Mouse (Mus musculus) forebrain, embryonic 15.5 days (tissue): Measurements from ENCODE around the gene Spata1. TPM values are rescaled to one million over a fixed set of nuclear protein-coding genes. Genes with fewer than 3 reads are reported as not detected.

Experiments
- ATAC-seq: fragments of 200-750 bp; cut with Nextera tagmentation; replicated peaks from 2 replicates; pipeline ENCODE4 v1.8.0; 2017; ENCODE audit warnings: mild to moderate bottlenecking, moderate TSS enrichment, moderate library complexity
- H3K27ac ChIP-seq: fragments of 300-500 bp; sonication (generic); replicated peaks from 2 replicates; pipeline ENCODE4 v1.5.1; 2015; ENCODE audit warnings: mild to moderate bottlenecking, inconsistent platforms
- H3K27me3 ChIP-seq: fragments of 300-500 bp; sonication (generic); 2 replicates; pipeline ENCODE4 v1.6.1; 2015; ENCODE audit warnings: inconsistent platforms
- H3K36me3 ChIP-seq: fragments of 300-500 bp; sonication (generic); 2 replicates; pipeline ENCODE4 v1.6.1; 2015; ENCODE audit warnings: mild to moderate bottlenecking, inconsistent platforms
- H3K4me1 ChIP-seq: fragments of 300-500 bp; sonication (generic); 2 replicates; pipeline ENCODE4 v1.6.1; 2015; ENCODE audit warnings: inconsistent platforms
- H3K4me2 ChIP-seq: fragments of 300-500 bp; sonication (generic); replicated peaks from 2 replicates; pipeline ENCODE4 v1.6.1; 2015; ENCODE audit warnings: mild to moderate bottlenecking, inconsistent platforms
- H3K4me3 ChIP-seq: fragments of 300-500 bp; sonication (generic); 2 replicates; pipeline ENCODE4 v1.5.1; 2015; ENCODE audit warnings: mild to moderate bottlenecking, inconsistent platforms
- H3K9ac ChIP-seq: fragments of 300-500 bp; sonication (generic); replicated peaks from 2 replicates; pipeline ENCODE4 v1.6.1; 2015; ENCODE audit warnings: mild to moderate bottlenecking, inconsistent platforms
- H3K9me3 ChIP-seq: fragments of 300-500 bp; sonication (generic); 2 replicates; pipeline ENCODE4 v1.6.1; 2016; ENCODE audit warnings: inconsistent platforms
- WGBS: fragments of 180-500 bp; shearing (Covaris S2); methylation state at CpG from one replicate; pipeline ENCODE4 v1.1.7; 2015; ENCODE audit warnings: mixed read lengths; 5-methylcytosine and 5-hydroxymethylcytosine counted together
- polyA plus RNA-seq: library from polyadenylated mRNA; unstranded; fragments of >200 nt; fragmentation: Nextera tagmentation; extraction: Ambion mirVana; gene quantifications from 2 replicates; pipeline ENCODE4 v1.2.1, GENCODE M21; 2015

Spata1 gene
- polyA plus RNA-seq, 1 experiment from 2014 or later, result 6.1 TPM

DNA sequence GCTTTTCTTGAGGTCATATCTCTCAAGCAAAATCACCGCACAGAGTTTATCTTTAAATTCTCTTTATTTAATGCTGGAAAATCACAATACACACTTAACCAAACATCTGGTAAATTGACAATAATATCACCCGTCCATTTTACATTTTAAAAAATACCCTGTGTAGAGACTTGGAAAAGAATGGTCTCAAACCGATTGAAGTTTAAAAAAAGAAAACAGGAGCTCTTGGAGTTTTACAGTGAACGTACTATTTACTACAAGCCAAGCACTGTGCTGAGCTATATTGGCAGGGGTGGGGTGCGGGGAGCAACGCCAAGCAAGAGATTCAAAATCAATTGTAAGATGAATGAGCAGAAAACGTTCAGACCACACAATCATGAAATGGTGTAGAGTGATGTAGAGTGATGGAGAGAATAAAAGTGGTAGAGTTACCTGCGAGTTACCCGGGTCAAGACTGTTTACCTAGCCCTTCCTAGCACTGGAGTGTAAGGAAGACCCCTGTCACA lies 49.8 kb downstream of the Spata1 start, which contains the start of gene Ctbs:
Gene Ctbs (plus strand): TSS at position 51 of the 506 bp plus-strand sequence.
- peak within 1 kb of the TSS; percentile 69 for H3K4me2 ChIP-seq
- H3K9me3 ChIP-seq, result no peaks in the 10 kb centered on the region
- no peaks in the 10 kb centered on the region for H3K27me3 ChIP-seq
- peak within 1 kb of the TSS; percentile 58 for H3K9ac ChIP-seq
- peaks cover 4% of the 10 kb centered on the region; the same call in 1 of the 2 replicates for H3K36me3 ChIP-seq
- ATAC-seq, result no peak; the same call in 1 of the 2 replicates
- WGBS, result 51% methylated on average over 9 of the region's 9 CpGs
- H3K4me1 ChIP-seq, result peaks cover 9% of the 10 kb centered on the region
- H3K27ac ChIP-seq, result peak within 1 kb of the TSS; percentile 63
- H3K4me3 ChIP-seq, result peak within 1 kb of the TSS; percentile 52

DNA sequence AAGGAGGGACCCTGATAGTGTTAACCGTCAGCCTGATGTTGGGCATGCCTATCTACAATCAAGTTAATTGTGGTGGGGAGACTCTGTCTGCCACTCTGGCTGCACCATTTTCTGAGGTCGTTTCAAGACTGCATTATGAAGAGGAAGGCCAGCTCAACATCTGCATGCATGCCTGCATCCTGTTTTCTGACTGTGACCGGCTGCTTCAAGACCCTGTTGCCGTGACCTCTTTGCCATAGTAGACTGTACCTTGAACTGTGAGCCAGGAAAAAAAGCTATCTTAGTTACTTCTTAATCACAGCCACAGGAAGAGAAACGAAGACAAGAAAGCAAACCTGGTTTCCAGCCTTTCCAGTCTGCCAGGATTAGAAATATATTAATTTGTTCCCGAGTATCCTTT lies 50.6 kb downstream of the Spata1 start:
- 80% methylated on average over 6 of the region's 6 CpGs for WGBS
- no peak overlapping the region for H3K27ac ChIP-seq
- no peak overlapping the region for H3K9ac ChIP-seq

DNA sequence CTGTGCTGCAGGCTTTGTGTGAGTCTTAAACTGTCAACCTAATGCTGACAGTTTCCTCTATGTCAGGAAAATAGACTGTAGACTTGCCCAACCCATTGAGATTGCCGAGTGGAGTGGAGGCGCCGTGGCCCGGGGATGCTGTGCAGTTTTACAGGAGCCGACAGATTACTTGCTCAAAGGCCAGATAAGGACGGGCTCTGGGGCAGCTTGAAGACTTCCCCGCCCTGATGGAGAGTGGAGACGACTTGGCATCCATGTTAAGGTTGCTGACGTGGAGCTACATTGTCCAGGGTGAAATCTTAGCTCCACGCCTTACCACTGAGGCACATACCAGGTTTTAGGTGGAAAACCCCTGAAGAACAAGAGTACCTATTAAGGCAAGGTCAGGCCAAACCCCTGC lies 51.2 kb downstream of the Spata1 start:
- no peak for ATAC-seq
- Histone ChIP-seq H3K4me1 (peaks cover 9% of the 10 kb centered on the region), H3K27ac (no peak overlapping the region), H3K36me3 (peaks cover 4% of the 10 kb centered on the region; the same call in 1 of the 2 replicates), H3K27me3 (no peaks in the 10 kb centered on the region), H3K4me3 (no peak overlapping the region), H3K9me3 (no peaks in the 10 kb centered on the region), H3K4me2 (no peak overlapping the region), H3K9ac (no peak overlapping the region)
- WGBS, result 92% methylated on average over 10 of the region's 10 CpGs

More for the DNA sequence above, 50.6 kb downstream of the Spata1 start:
- H3K36me3 ChIP-seq, result peaks cover 4% of the 10 kb centered on the region; the same call in 1 of the 2 replicates
- H3K4me1 ChIP-seq, result peaks cover 9% of the 10 kb centered on the region
- H3K4me2 ChIP-seq, result no peak overlapping the region
- H3K4me3 ChIP-seq, result no peak overlapping the region
- no peaks in the 10 kb centered on the region for H3K9me3 ChIP-seq
- ATAC-seq, result no peak
- H3K27me3 ChIP-seq, result no peaks in the 10 kb centered on the region

GRCm38 (mm10) chr3:146447598-146447997 lies 52.0 kb downstream of the Spata1 start:
- Histone ChIP-seq H3K27me3 (no peaks in the 10 kb centered on the region), H3K36me3 (peaks cover 4% of the 10 kb centered on the region; the same call in 1 of the 2 replicates), H3K4me2 (no peak overlapping the region), H3K4me3 (no peak overlapping the region), H3K9ac (no peak overlapping the region), H3K27ac (no peak overlapping the region), H3K4me1 (peaks cover 9% of the 10 kb centered on the region), H3K9me3 (no peaks in the 10 kb centered on the region)
- ATAC-seq, result no peak
- WGBS, result 93% methylated on average over 3 of the region's 3 CpGs

- peaks cover 4% of the 10 kb centered on the region; the same call in 1 of the 2 replicates for H3K36me3 ChIP-seq
- 88% methylated on average over 5 of the region's 5 CpGs for WGBS
- no peak overlapping the region for H3K9ac ChIP-seq
- no peaks in the 10 kb centered on the region for H3K9me3 ChIP-seq
- no peak overlapping the region for H3K4me3 ChIP-seq
- no peak for ATAC-seq
- peaks cover 9% of the 10 kb centered on the region for H3K4me1 ChIP-seq
- no peaks in the 10 kb centered on the region for H3K27me3 ChIP-seq
- H3K27ac ChIP-seq, result no peak overlapping the region
- no peak overlapping the region for H3K4me2 ChIP-seq
Measured at GRCm38 (mm10) chr3:146447156-146447555, 52.4 kb downstream of the Spata1 start.

DNA sequence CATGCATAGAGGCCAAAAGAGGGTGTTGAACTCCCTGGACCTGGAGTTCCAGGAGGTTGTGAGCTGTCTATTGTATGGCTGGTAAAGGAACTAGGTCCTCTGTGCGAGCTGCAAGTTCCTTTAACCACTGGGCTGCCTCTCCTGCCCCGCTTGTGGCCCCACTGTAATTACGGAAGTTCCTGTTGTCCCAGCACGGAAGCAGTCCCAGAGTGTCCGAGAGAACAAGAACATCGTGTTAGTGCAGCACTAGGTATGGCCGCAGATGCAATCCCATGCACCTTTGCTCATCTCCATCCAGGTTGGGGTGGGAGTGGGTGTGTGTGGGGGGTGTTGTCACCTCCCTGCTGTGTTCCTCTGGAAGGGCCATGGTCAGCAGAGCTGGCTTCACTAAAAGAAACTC lies 54.7 kb downstream of the Spata1 start:
- Histone ChIP-seq H3K4me2 (no peak overlapping the region), H3K4me3 (no peak overlapping the region), H3K4me1 (peaks cover 2% of the 10 kb centered on the region; the same call in 1 of the 2 replicates), H3K27me3 (no peaks in the 10 kb centered on the region), H3K36me3 (peaks cover 8% of the 10 kb centered on the region; the same call in 1 of the 2 replicates), H3K27ac (no peak overlapping the region), H3K9me3 (no peaks in the 10 kb centered on the region), H3K9ac (no peak overlapping the region)
- WGBS, result 94% methylated on average over 7 of the region's 7 CpGs
- no peak for ATAC-seq

DNA sequence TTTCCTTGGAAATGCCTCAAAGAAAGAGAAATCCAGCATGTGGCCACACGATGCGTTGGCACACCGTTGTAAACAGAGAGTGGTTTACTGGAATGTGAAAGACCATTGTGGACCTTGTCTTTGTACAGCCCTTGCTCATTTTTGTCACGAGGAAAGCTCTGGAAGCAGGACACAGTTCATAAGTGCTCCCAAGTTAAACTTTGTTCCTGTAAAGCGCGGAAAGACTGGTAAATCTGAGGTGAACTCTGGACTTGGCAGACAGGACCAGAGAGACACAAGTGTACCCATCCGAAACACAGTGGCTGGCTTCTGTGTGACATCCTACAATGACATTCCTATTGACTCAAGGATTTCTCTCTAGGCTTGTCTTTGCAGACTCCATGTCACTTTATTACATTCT lies 56.2 kb downstream of the Spata1 start:
- Histone ChIP-seq H3K9ac (no peak overlapping the region), H3K4me3 (no peak overlapping the region), H3K9me3 (no peaks in the 10 kb centered on the region), H3K27me3 (no peaks in the 10 kb centered on the region), H3K27ac (no peak overlapping the region), H3K4me2 (no peak overlapping the region), H3K36me3 (peaks cover 13% of the 10 kb centered on the region), H3K4me1 (no peaks in the 10 kb centered on the region)
- 82% methylated on average over 7 of the region's 7 CpGs for WGBS
- no peak for ATAC-seq

DNA sequence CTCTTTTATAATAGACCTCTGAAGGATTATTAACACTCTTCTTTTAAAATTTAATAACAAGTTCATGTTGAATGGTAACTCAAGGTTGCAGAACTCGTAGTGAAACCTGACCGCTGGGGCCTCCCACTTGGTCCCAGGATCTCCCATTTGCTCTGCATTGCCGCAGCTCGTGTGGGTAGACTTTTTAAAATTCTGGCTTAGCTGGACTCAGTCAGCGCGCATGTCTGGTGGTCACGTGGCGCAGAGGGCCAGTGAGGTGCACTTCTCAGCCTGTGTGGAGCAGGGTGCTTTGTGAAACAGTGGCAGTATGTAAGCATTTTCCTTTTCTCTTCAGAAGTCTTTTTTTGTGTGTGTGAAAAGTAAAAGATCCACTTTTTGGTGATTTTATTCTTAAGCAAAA lies 56.6 kb downstream of the Spata1 start:
- H3K4me1 ChIP-seq, result no peaks in the 10 kb centered on the region
- H3K36me3 ChIP-seq, result peaks cover 17% of the 10 kb centered on the region
- H3K4me3 ChIP-seq, result no peak overlapping the region
- H3K9me3 ChIP-seq, result no peaks in the 10 kb centered on the region
- no peak overlapping the region for H3K27ac ChIP-seq
- H3K27me3 ChIP-seq, result no peaks in the 10 kb centered on the region
- H3K4me2 ChIP-seq, result no peak overlapping the region
- no peak for ATAC-seq
- 86% methylated on average over 8 of the region's 8 CpGs for whole genome bisulfite sequencing
- H3K9ac ChIP-seq, result no peak overlapping the region

GRCm38 (mm10) chr3:146442484-146442883 lies 57.1 kb downstream of the Spata1 start:
- H3K4me2 ChIP-seq, result no peak overlapping the region
- no peak overlapping the region for H3K27ac ChIP-seq
- no peak overlapping the region for H3K9ac ChIP-seq
- peaks cover 20% of the 10 kb centered on the region for H3K36me3 ChIP-seq
- H3K4me3 ChIP-seq, result no peak overlapping the region
- H3K9me3 ChIP-seq, result no peaks in the 10 kb centered on the region
- H3K4me1 ChIP-seq, result no peaks in the 10 kb centered on the region
- no peaks in the 10 kb centered on the region for H3K27me3 ChIP-seq
- no peak for ATAC-seq
- WGBS, result 95% methylated on average over 7 of the region's 7 CpGs

DNA sequence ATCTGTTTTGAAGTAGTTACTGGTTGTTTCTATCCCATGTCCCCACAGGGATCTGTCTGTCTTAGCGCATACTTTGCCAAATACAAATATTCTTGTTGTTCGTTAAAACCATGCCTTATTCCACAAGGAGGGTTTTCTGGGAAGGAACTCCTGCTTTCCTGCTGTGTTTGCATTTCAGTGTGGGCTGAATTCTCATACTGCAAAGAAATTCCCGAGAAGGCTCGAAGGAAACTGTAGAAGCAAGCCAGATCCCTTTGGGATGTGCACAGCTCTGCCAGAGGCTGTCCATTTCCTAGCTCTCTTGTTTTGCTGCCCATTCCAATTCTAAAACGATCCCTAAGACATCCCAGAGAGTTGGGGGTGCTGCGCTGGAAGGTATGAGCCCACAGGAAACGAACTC lies 59.1 kb downstream of the Spata1 start:
- no peak overlapping the region for H3K4me2 ChIP-seq
- no peaks in the 10 kb centered on the region for H3K9me3 ChIP-seq
- ATAC-seq, result no peak
- no peak overlapping the region for H3K9ac ChIP-seq
- 86% methylated on average over 7 of the region's 7 CpGs for WGBS
- no peak overlapping the region for H3K27ac ChIP-seq
- peaks cover 33% of the 10 kb centered on the region for H3K36me3 ChIP-seq
- H3K4me3 ChIP-seq, result no peak overlapping the region
- no peaks in the 10 kb centered on the region for H3K27me3 ChIP-seq
- H3K4me1 ChIP-seq, result no peaks in the 10 kb centered on the region

DNA sequence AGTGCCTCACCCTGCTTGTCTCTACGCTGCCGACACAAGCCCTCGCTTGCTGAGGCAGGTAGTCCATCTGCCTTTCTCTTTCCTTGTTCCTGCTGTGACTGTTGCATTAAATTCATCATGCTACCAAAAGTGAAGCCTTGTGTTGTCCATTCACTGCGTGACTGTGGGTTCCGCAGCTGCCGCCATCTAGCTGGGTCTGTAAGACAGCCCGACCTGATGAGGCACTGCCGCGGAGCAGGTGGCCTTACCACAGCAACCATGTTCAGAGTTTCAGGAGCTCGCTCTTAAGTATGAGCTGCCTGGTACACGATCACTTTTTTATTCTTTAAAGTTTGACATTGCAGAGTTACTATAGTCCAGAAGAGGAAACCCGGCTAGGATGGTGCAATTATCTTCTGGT lies 59.5 kb downstream of the Spata1 start:
- Histone ChIP-seq H3K27me3 (no peaks in the 10 kb centered on the region), H3K36me3 (peaks cover 33% of the 10 kb centered on the region), H3K27ac (no peak overlapping the region), H3K4me3 (no peak overlapping the region), H3K9ac (no peak overlapping the region), H3K4me2 (no peak overlapping the region), H3K9me3 (no peaks in the 10 kb centered on the region), H3K4me1 (no peaks in the 10 kb centered on the region)
- ATAC-seq, result no peak
- 93% methylated on average over 12 of the region's 12 CpGs for WGBS

DNA sequence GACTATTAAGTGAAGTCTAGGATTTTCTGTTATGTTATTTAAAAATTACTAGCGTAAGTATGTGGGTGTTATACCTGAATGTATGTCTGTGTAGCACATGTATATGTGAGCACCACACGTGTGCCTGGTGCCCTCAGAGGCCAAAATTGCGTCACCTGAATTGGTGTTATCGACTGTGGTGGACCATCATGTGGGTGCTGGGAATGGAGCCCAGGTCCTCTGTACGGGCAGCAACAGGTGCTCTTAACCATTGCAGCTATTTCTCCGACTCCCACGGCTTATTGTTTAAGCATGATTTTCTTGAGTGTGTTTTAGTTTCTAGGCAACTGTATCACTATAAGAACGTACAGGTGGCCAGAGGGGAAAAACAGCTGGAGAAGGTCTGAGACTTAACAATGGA lies 63.4 kb downstream of the Spata1 start:
- no peak overlapping the region for H3K9ac ChIP-seq

DNA sequence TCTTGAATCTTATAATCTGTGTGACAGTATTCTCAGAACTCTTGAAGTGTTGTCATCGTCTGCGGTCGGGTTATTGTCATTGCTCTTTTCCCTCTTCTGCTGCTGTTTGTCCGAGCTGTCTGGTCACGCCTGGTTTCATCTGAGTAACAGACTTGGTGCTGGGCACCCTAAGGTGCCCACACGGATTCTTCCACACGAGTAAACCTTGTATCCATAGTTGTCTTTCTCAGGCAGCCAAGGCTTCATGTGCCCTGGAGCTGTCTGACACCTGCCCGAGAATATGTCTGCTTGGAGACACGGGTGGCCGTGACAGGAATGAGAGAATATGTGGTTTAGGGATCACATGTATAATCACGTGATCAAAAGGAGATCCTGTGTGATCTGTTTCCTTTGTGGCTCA lies 64.0 kb downstream of the Spata1 start:
- no peak overlapping the region for H3K9ac ChIP-seq
- no peak overlapping the region for H3K27ac ChIP-seq
- H3K36me3 ChIP-seq, result peaks cover 50% of the 10 kb centered on the region
- H3K27me3 ChIP-seq, result no peaks in the 10 kb centered on the region
- no peak overlapping the region for H3K4me2 ChIP-seq
- WGBS, result 93% methylated on average over 11 of the region's 11 CpGs
- H3K4me1 ChIP-seq, result no peaks in the 10 kb centered on the region
- no peaks in the 10 kb centered on the region for H3K9me3 ChIP-seq
- no peak overlapping the region for H3K4me3 ChIP-seq
- ATAC-seq, result no peak

More for the DNA sequence above, 63.4 kb downstream of the Spata1 start:
- Histone ChIP-seq H3K4me1 (no peaks in the 10 kb centered on the region), H3K27me3 (no peaks in the 10 kb centered on the region), H3K4me3 (no peak overlapping the region), H3K4me2 (no peak overlapping the region), H3K27ac (no peak overlapping the region), H3K9me3 (no peaks in the 10 kb centered on the region), H3K36me3 (peaks cover 50% of the 10 kb centered on the region)
- no peak for ATAC-seq
- 95% methylated on average over 8 of the region's 8 CpGs for WGBS
